Mouse (Mus musculus) retina, postnatal 7 days (tissue): ENCODE results near the gene Ttll6.

Experiments used
- DNase-seq: peaks from one replicate; pipeline ENCODE4 v3.0.0-alpha.2; 2012; ENCODE audit warnings: low read depth, low spot score

Ttll6 gene

GRCm38 (mm10) chr11:96168125-96168524 lies 34.5 kb downstream of the Ttll6 start:
- DNase-seq = no peak

GRCm38 (mm10) chr11:96169016-96169415 lies 35.4 kb downstream of the Ttll6 start:
- DNase-seq = no peak

GRCm38 (mm10) chr11:96170711-96171379 lies 37.3 kb downstream of the Ttll6 start:
- no peak for DNase-seq

GRCm38 (mm10) chr11:96171601-96172000 lies 38.0 kb downstream of the Ttll6 start:
- no peak for DNase-seq

GRCm38 (mm10) chr11:96172511-96173287 lies 39.1 kb downstream of the Ttll6 start:
- no peak for DNase-seq

GRCm38 (mm10) chr11:96173288-96173840 lies 39.8 kb downstream of the Ttll6 start:
- no peak for DNase-seq

- DNase-seq = no peak
Observed at GRCm38 (mm10) chr11:96174881-96175280, 41.3 kb downstream of the Ttll6 start.

GRCm38 (mm10) chr11:96175511-96175910 lies 41.9 kb downstream of the Ttll6 start:
- no peak for DNase-seq

- DNase-seq = no peak
Observed at GRCm38 (mm10) chr11:96175951-96176530, 42.5 kb downstream of the Ttll6 start.

- no peak for DNase-seq
Observed at GRCm38 (mm10) chr11:96176841-96177240, 43.3 kb downstream of the Ttll6 start.

GRCm38 (mm10) chr11:96177546-96178174 lies 44.1 kb downstream of the Ttll6 start:
- DNase-seq = no peak

- no peak for DNase-seq
Observed at GRCm38 (mm10) chr11:96178356-96178755, 44.8 kb downstream of the Ttll6 start.

- DNase-seq = no peak
Observed at GRCm38 (mm10) chr11:96178911-96179503, 45.4 kb downstream of the Ttll6 start.

- DNase-seq = no peak
Observed at GRCm38 (mm10) chr11:96181061-96181460, 47.5 kb downstream of the Ttll6 start.

GRCm38 (mm10) chr11:96184233-96184632 lies 50.6 kb downstream of the Ttll6 start:
- no peak for DNase-seq

- DNase-seq = no peak
Observed at GRCm38 (mm10) chr11:96187321-96187720, 53.7 kb downstream of the Ttll6 start.

- no peak for DNase-seq
Observed at GRCm38 (mm10) chr11:96189810-96190522, 56.4 kb downstream of the Ttll6 start.

- no peak for DNase-seq
Observed at GRCm38 (mm10) chr11:96191132-96191531, 57.5 kb downstream of the Ttll6 start.

GRCm38 (mm10) chr11:96193521-96194400 lies 60.2 kb downstream of the Ttll6 start, which contains the start of gene Hoxb13:
Hoxb13 (plus strand) TSS chr11:96194316.
- no peak for DNase-seq

GRCm38 (mm10) chr11:96194401-96194710 lies 60.8 kb downstream of the Ttll6 start:
- no peak for DNase-seq
